Mouse (Mus musculus): ENCODE measurements at regions not wholly inside any gene's neighbourhood (a gene's known extent, or its start where the extent isn't known, plus 50 kb on each side); places are given as distances from the start of the nearest gene placed in this dataset.

DNA sequence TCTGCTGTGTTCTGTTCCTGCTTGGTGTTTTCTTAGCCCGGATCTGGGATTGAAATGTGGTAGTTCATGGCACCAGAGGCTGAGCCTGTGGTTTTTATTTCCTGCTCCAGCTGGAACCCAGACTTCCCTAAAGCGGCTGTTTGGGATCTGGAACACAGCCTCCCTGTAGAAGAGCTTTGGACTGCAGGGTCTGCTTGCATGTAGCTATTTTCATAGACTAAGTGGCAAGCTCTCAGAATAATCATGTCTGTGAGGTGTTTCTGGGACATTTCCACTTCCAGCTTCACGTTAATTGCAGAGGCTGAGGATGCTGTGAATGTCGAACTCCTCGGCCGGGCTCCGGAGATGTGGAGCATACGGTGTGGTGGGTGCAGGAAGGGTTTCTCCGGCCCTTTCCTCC is 64.1 kb upstream of the Gm5148 start:
- TF ChIP-seq CTCF (IDR thresholded peaks at IDR 0.05; ENCODE audit: low read depth, low read length) (no peak), POLR2A (IDR thresholded peaks at IDR 0.05; ENCODE audit: extremely low read depth, insufficient read depth, low read length) (no peak)
